Mouse (Mus musculus): Measurements from ENCODE around the gene BC051019. TPM values are rescaled to one million over a fixed set of nuclear protein-coding genes. Genes with fewer than 3 reads are reported as not detected.

BC051019 gene
- polyA plus RNA-seq, 1 experiment, result 17.8 TPM

DNA sequence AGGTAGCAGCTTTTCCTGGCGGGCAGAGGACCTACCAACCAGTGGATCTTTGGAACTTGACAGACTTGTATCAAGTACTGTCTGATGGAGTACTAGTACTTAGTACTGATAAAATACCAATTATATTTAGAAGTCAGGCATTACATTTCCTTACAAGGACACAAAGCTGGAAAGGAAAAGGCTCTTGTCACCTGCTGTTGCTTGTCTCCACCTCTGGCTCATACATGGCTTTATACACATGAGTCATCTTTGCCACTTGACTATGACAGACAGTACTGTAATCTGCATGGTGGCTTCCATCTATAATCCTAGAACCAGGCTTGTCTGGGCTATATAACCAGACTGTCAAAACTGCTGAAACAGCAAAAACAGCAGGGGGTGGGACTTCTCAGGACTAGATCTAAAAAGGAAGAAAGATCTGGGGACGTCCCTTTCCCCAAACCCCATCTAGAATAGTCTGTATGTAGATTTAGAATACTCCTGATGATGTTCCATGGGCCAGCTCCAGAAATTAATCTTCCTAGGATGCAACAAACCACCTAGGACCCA, 10.1 kb downstream of the BC051019 start:
- DNase-seq, result no peak
- 88% methylated on average over 2 of the region's 2 CpGs for WGBS
- Histone ChIP-seq H3K4me1 (ENCODE audit: control insufficient read depth, insufficient read depth, low read length) (0 out of 2 replicates have a peak, but pooled peaks cover under 1% of the 10 kb centered on the region), H3K4me3 (replicated peaks; ENCODE audit: extremely low read depth, low read depth, low read length) (no peak overlapping the region)
- no peak for TF ChIP-seq POLR2A (IDR thresholded peaks at IDR 0.05; ENCODE audit: borderline replicate concordance, extremely low read depth, low read depth, low read length)
- no peak for TF ChIP-seq CTCF (IDR thresholded peaks at IDR 0.05; ENCODE audit: insufficient read depth, low read length)

GRCm38 (mm10) chr7:109712198-109712597, 11.5 kb downstream of the BC051019 start:
- Histone ChIP-seq H3K4me3 (replicated peaks; ENCODE audit: extremely low read depth, low read depth, low read length) (no peak overlapping the region), H3K4me1 (ENCODE audit: control insufficient read depth, insufficient read depth, low read length) (peaks cover 6% of the 10 kb centered on the region; the same call in 1 of the 2 replicates)
- no peak for TF ChIP-seq POLR2A (IDR thresholded peaks at IDR 0.05; ENCODE audit: borderline replicate concordance, extremely low read depth, low read depth, low read length)
- TF ChIP-seq CTCF (IDR thresholded peaks at IDR 0.05; ENCODE audit: insufficient read depth, low read length), result no peak
- DNase-seq, result no peak
- 86% methylated on average over 7 of the region's 7 CpGs for WGBS

GRCm38 (mm10) chr7:109710069-109710468, 13.6 kb downstream of the BC051019 start:
- no peak overlapping the region for H3K4me3 ChIP-seq (replicated peaks; ENCODE audit: extremely low read depth, low read depth, low read length)
- TF ChIP-seq POLR2A (IDR thresholded peaks at IDR 0.05; ENCODE audit: borderline replicate concordance, extremely low read depth, low read depth, low read length), result no peak
- no peak for TF ChIP-seq CTCF (IDR thresholded peaks at IDR 0.05; ENCODE audit: insufficient read depth, low read length)
- no peak for DNase-seq
- 33% methylated on average over 1 of the region's 1 CpGs for WGBS
- peaks cover 9% of the 10 kb centered on the region; the same call in 1 of the 2 replicates for H3K4me1 ChIP-seq (ENCODE audit: control insufficient read depth, insufficient read depth, low read length)

GRCm38 (mm10) chr7:109708961-109709382, 14.7 kb downstream of the BC051019 start:
- H3K4me1 ChIP-seq (ENCODE audit: control insufficient read depth, insufficient read depth, low read length), result peaks cover 12% of the 10 kb centered on the region
- no peak overlapping the region for H3K4me3 ChIP-seq (replicated peaks; ENCODE audit: extremely low read depth, low read depth, low read length)
- WGBS, result 51% methylated on average over 3 of the region's 3 CpGs
- no peak for TF ChIP-seq CTCF (IDR thresholded peaks at IDR 0.05; ENCODE audit: insufficient read depth, low read length)
- TF ChIP-seq POLR2A (IDR thresholded peaks at IDR 0.05; ENCODE audit: borderline replicate concordance, extremely low read depth, low read depth, low read length), result no peak
- DNase-seq, result peak; percentile 45

DNA sequence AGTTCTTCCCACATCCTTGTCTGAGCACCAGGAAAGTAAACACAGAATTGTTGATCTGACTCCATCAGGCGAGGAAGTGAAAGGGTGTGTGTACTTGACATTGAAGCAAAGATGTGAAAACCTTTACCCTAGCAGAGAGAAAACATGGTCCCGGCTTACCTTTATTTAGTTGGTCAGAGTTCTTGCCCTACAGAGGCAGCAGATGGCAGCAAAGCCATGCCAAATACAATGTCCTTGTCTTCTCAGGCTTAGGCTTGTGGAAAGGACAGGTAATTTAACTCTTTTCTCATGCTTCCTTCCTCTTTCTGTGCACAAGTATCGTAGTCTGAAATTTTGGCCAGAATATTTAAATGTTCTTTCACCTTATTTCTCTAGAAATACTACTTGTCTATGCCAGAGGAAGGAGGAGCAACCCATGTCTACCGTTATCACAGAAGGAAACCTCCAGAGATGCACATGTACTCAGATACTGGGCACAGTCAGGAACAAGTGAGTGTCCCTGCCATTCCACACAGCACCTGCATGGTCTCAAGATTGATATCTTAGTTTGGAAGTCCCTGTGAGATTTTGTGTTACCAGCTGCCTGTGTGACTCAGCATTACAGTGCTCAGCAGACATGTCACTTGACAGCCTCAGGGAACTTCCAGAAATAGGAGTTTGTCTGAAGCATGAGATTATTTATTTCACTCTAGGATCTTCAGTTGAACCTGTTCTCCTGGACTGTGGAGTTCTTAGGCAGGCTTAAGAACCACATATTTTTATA, 16.4 kb downstream of the BC051019 start:
- peaks cover 16% of the 10 kb centered on the region for H3K4me1 ChIP-seq (ENCODE audit: control insufficient read depth, insufficient read depth, low read length)
- DNase-seq, result peak; percentile 60
- H3K4me3 ChIP-seq (replicated peaks; ENCODE audit: extremely low read depth, low read depth, low read length), result no peak overlapping the region
- TF ChIP-seq CTCF (IDR thresholded peaks at IDR 0.05; ENCODE audit: insufficient read depth, low read length) (peak; percentile 48; the same call in 1 of the 2 replicates), POLR2A (IDR thresholded peaks at IDR 0.05; ENCODE audit: borderline replicate concordance, extremely low read depth, low read depth, low read length) (no peak)
- WGBS, result 25% methylated on average over 4 of the region's 4 CpGs

GRCm38 (mm10) chr7:109704461-109704860, 19.2 kb downstream of the BC051019 start:
- WGBS, result 34% methylated on average over 3 of the region's 3 CpGs
- no peak for DNase-seq
- H3K4me3 ChIP-seq (replicated peaks; ENCODE audit: extremely low read depth, low read depth, low read length), result no peak overlapping the region

GRCm38 (mm10) chr7:109704016-109704377, 19.7 kb downstream of the BC051019 start:
- WGBS, result 4% methylated on average over 17 of the region's 17 CpGs
- H3K4me3 ChIP-seq (replicated peaks; ENCODE audit: extremely low read depth, low read depth, low read length), result peak overlapping the region; percentile 90
- peaks cover 16% of the 10 kb centered on the region for H3K4me1 ChIP-seq (ENCODE audit: control insufficient read depth, insufficient read depth, low read length)
- TF ChIP-seq CTCF (IDR thresholded peaks at IDR 0.05; ENCODE audit: insufficient read depth, low read length), result no peak
- TF ChIP-seq POLR2A (IDR thresholded peaks at IDR 0.05; ENCODE audit: borderline replicate concordance, extremely low read depth, low read depth, low read length), result no peak
- no peak for DNase-seq

More at GRCm38 (mm10) chr7:109704461-109704860, 19.2 kb downstream of the BC051019 start:
- peaks cover 16% of the 10 kb centered on the region for H3K4me1 ChIP-seq (ENCODE audit: control insufficient read depth, insufficient read depth, low read length)
- TF ChIP-seq CTCF (IDR thresholded peaks at IDR 0.05; ENCODE audit: insufficient read depth, low read length), result no peak
- no peak for TF ChIP-seq POLR2A (IDR thresholded peaks at IDR 0.05; ENCODE audit: borderline replicate concordance, extremely low read depth, low read depth, low read length)

- DNase-seq, result peak; percentile 97
- peak; percentile 84; the same call in 1 of the 2 replicates for TF ChIP-seq POLR2A (IDR thresholded peaks at IDR 0.05; ENCODE audit: borderline replicate concordance, extremely low read depth, low read depth, low read length)
- no peak for TF ChIP-seq CTCF (IDR thresholded peaks at IDR 0.05; ENCODE audit: insufficient read depth, low read length)
- 1% methylated on average over 61 of the region's 61 CpGs for WGBS
- Histone ChIP-seq H3K4me3 (replicated peaks; ENCODE audit: extremely low read depth, low read depth, low read length) (peak within 1 kb of the TSS; percentile 90), H3K4me1 (ENCODE audit: control insufficient read depth, insufficient read depth, low read length) (peaks cover 14% of the 10 kb centered on the region)
Observed at GRCm38 (mm10) chr7:109703190-109704015, 20.2 kb downstream of the BC051019 start, which contains the start of the genes St5 and Akip1. St5 (minus strand) TSS chr7:109703605. Akip1 (plus strand) TSS chr7:109703690.

GRCm38 (mm10) chr7:109702721-109703120, 20.9 kb downstream of the BC051019 start:
- 68% methylated on average over 4 of the region's 4 CpGs for WGBS
- Histone ChIP-seq H3K4me1 (ENCODE audit: control insufficient read depth, insufficient read depth, low read length) (peaks cover 16% of the 10 kb centered on the region), H3K4me3 (replicated peaks; ENCODE audit: extremely low read depth, low read depth, low read length) (no peak overlapping the region)
- TF ChIP-seq POLR2A (IDR thresholded peaks at IDR 0.05; ENCODE audit: borderline replicate concordance, extremely low read depth, low read depth, low read length) (no peak), CTCF (IDR thresholded peaks at IDR 0.05; ENCODE audit: insufficient read depth, low read length) (no peak)
- DNase-seq, result no peak

Measured in lung, adult 2 months (tissue).